In genomic region chr10:125333799-125334198, GRCm38 (mm10) we compare ENCODE assay signal across 22 mouse cellular contexts. TPM values are rescaled to one million over a fixed set of nuclear protein-coding genes. Genes with fewer than 3 reads are reported as not detected.
"Had no signal": no experiment of that assay in that cellular context is flagged by ENCODE, and none has a peak within 500 bp of the region (broad histone marks: within the 10 kb centered on the region; RNA-seq: fewer than 3 reads in every experiment).

No protein-coding gene starts in this region.

- H3K9me3 ChIP-seq: lung, embryonic 15.5 days; midbrain, embryonic 10.5 days; midbrain, embryonic 12.5 days; neural tube, embryonic 13.5 days; neural tube, embryonic 15.5 days had no signal

- H3K36me3 ChIP-seq: lung, embryonic 15.5 days; midbrain, embryonic 10.5 days; midbrain, embryonic 12.5 days; neural tube, embryonic 13.5 days; neural tube, embryonic 15.5 days had no signal

- DNase-seq: liver, postnatal 0 days; lung, adult 2 months; lung, postnatal 14 days; lung, postnatal 36 days; midbrain, embryonic 14.5 days; retina, postnatal 1 day; right cerebral cortex, adult 18-20 months; right cerebral cortex, postnatal 25 days; right cerebral cortex, postnatal 4 days; spleen, adult 18-20 months; thymus, adult 2 months; thymus, postnatal 25 days; thymus, postnatal 4 days had no signal

- H3K27ac ChIP-seq: lung, embryonic 15.5 days; macrophage; midbrain, embryonic 10.5 days; midbrain, embryonic 12.5 days; neural tube, embryonic 13.5 days; neural tube, embryonic 15.5 days had no signal

- H3K4me3 ChIP-seq: lung, embryonic 15.5 days; midbrain, embryonic 10.5 days; midbrain, embryonic 12.5 days; myocyte; neural tube, embryonic 13.5 days; neural tube, embryonic 15.5 days had no signal

- H3K9ac ChIP-seq: liver, postnatal 0 days; lung, embryonic 15.5 days; midbrain, embryonic 12.5 days; neural tube, embryonic 13.5 days; neural tube, embryonic 15.5 days had no signal

- H3K27me3 ChIP-seq: lung, embryonic 15.5 days; midbrain, embryonic 12.5 days; neural tube, embryonic 13.5 days; neural tube, embryonic 15.5 days had no signal

- ATAC-seq: liver, postnatal 0 days; lung, postnatal 0 days; midbrain, embryonic 16.5 days had no signal

- H3K4me2 ChIP-seq: lung, embryonic 15.5 days; midbrain, embryonic 12.5 days; neural tube, embryonic 13.5 days; neural tube, embryonic 15.5 days had no signal

RNA-seq across cellular contexts. Expression of gene Slc16a7, which starts 55.5 kb away (rescaled TPM):
- polyA plus RNA-seq: myocyte had no signal
